Mouse (Mus musculus) forebrain, embryonic 14.5 days (tissue): ENCODE measurements around the gene H2al1e. TPM values are rescaled to one million over a fixed set of nuclear protein-coding genes. Genes with fewer than 3 reads are reported as not detected.

Experiments used
- ATAC-seq: fragments of 200-750 bp; cut with Nextera tagmentation; 2 replicates; pipeline ENCODE4 v1.8.0; 2017; ENCODE audit warnings: mild to moderate bottlenecking, moderate library complexity
- DNase-seq: peaks from one replicate; pipeline ENCODE4 v3.0.0-alpha.2; 2015; ENCODE audit warnings: low spot score
- H3K27ac ChIP-seq: fragments of 300-500 bp; sonication (generic); 2 replicates; pipeline ENCODE4 v1.5.1; 2014; ENCODE audit warnings: low read depth, mild to moderate bottlenecking, control low read depth, low read length, moderate library complexity
- H3K27me3 ChIP-seq: fragments of 300-500 bp; sonication (generic); replicated peaks from 2 replicates; pipeline ENCODE4 v1.6.1; 2014; ENCODE audit warnings: low read length, control low read depth, mixed read lengths; ENCODE audit not compliant: control insufficient read depth, insufficient read depth
- H3K36me3 ChIP-seq: fragments of 300-500 bp; sonication (generic); 2 replicates; pipeline ENCODE4 v1.6.1; 2014; ENCODE audit warnings: low read length, control low read depth; ENCODE audit not compliant: control insufficient read depth, insufficient read depth
- H3K4me1 ChIP-seq: fragments of 300-500 bp; sonication (generic); 2 replicates; pipeline ENCODE4 v1.6.1; 2014; ENCODE audit warnings: antibody characterized with exemption, low read length, control low read depth; ENCODE audit not compliant: control insufficient read depth, insufficient read depth
- H3K4me2 ChIP-seq: fragments of 300-500 bp; sonication (generic); 2 replicates; pipeline ENCODE4 v1.6.1; 2014; ENCODE audit warnings: mild to moderate bottlenecking, control low read depth, low read length
- H3K4me3 ChIP-seq: fragments of 300-500 bp; sonication (generic); 2 replicates; pipeline ENCODE4 v1.5.1; 2014; ENCODE audit warnings: low read depth, low read length, control low read depth
- H3K9ac ChIP-seq: fragments of 300-500 bp; sonication (generic); 2 replicates; pipeline ENCODE4 v1.6.1; 2014; ENCODE audit warnings: mild to moderate bottlenecking, low read length, control low read depth, moderate library complexity
- H3K9me3 ChIP-seq: fragments of 300-500 bp; sonication (generic); replicated peaks from 2 replicates; pipeline ENCODE4 v1.6.1; 2016; ENCODE audit warnings: low read length, control low read depth, mixed read lengths; ENCODE audit not compliant: control insufficient read depth
- WGBS: fragments of 180-500 bp; shearing (Covaris S2); extraction: QIAGEN DNeasy Blood & Tissue Kit; methylation state at CpG from one replicate; pipeline ENCODE4 v1.1.7; 2014; 5-methylcytosine and 5-hydroxymethylcytosine counted together
- polyA plus RNA-seq: library from polyadenylated mRNA; unstranded; fragments of >200 nt; fragmentation: Nextera tagmentation; extraction: Ambion mirVana; gene quantifications from 2 replicates; pipeline ENCODE4 v1.2.1, GENCODE M21; 2014

The H2al1e gene
- polyA plus RNA-seq, 1 experiment from 2014 or later: not detected

GRCm38 (mm10) chrX:11345762-11346161 is 34.0 kb downstream of the H2al1e start:
- no peaks in the 10 kb centered on the region for H3K4me1 ChIP-seq
- no peak overlapping the region for H3K4me2 ChIP-seq
- H3K9ac ChIP-seq: no peak overlapping the region
- H3K27ac ChIP-seq: no peak overlapping the region
- H3K4me3 ChIP-seq: no peak overlapping the region
- H3K27me3 ChIP-seq: no peaks in the 10 kb centered on the region
- DNase-seq: peak; percentile 56
- no peak for ATAC-seq
- WGBS: 56% methylated on average over 9 of the region's 9 CpGs
- no peaks in the 10 kb centered on the region for H3K9me3 ChIP-seq
- no peaks in the 10 kb centered on the region for H3K36me3 ChIP-seq

- H3K9me3 ChIP-seq: no peaks in the 10 kb centered on the region
- H3K27ac ChIP-seq: no peak overlapping the region
- 91% methylated on average over 3 of the region's 3 CpGs for WGBS
- DNase-seq (no peak), ATAC-seq (no peak)
- H3K36me3 ChIP-seq: no peaks in the 10 kb centered on the region
- no peak overlapping the region for H3K9ac ChIP-seq
- H3K4me3 ChIP-seq: no peak overlapping the region
- no peaks in the 10 kb centered on the region for H3K4me1 ChIP-seq
- no peaks in the 10 kb centered on the region for H3K27me3 ChIP-seq
- H3K4me2 ChIP-seq: no peak overlapping the region
Observed at GRCm38 (mm10) chrX:11346756-11347155, 35.0 kb downstream of the H2al1e start.

GRCm38 (mm10) chrX:11360823-11361222 is 49.1 kb downstream of the H2al1e start:
- Histone ChIP-seq H3K4me3 (no peak overlapping the region), H3K27ac (no peak overlapping the region), H3K4me2 (no peak overlapping the region), H3K36me3 (no peaks in the 10 kb centered on the region), H3K4me1 (peaks cover 2% of the 10 kb centered on the region; the same call in 1 of the 2 replicates), H3K27me3 (no peaks in the 10 kb centered on the region), H3K9me3 (no peaks in the 10 kb centered on the region), H3K9ac (no peak overlapping the region)
- ATAC-seq (no peak), DNase-seq (no peak)
- WGBS: 80% methylated on average over 6 of the region's 6 CpGs

- H3K27me3 ChIP-seq: no peaks in the 10 kb centered on the region
- H3K4me1 ChIP-seq: peaks cover 2% of the 10 kb centered on the region; the same call in 1 of the 2 replicates
Observed at GRCm38 (mm10) chrX:11361261-11361660, 49.5 kb downstream of the H2al1e start.

More at GRCm38 (mm10) chrX:11361261-11361660, 49.5 kb downstream of the H2al1e start:
- H3K27ac ChIP-seq: no peak overlapping the region
- ATAC-seq (no peak), DNase-seq (no peak)
- no peaks in the 10 kb centered on the region for H3K36me3 ChIP-seq
- H3K4me2 ChIP-seq: no peak overlapping the region
- no peak overlapping the region for H3K4me3 ChIP-seq
- 96% methylated on average over 2 of the region's 2 CpGs for WGBS
- H3K9ac ChIP-seq: no peak overlapping the region
- H3K9me3 ChIP-seq: no peaks in the 10 kb centered on the region

Other genes starting within 250 kb of the H2al1e start
- gene H2al1a, start 12.7 kb upstream of the H2al1e start, polyA plus RNA-seq: not detected in 2 replicates
- not detected in 2 replicates for gene H2al1b, start 9.5 kb upstream of the H2al1e start, polyA plus RNA-seq
- gene H2al1c, start 6.3 kb upstream of the H2al1e start, polyA plus RNA-seq: not detected in 2 replicates
- not detected in 2 replicates for gene H2al1d, start 3.1 kb upstream of the H2al1e start, polyA plus RNA-seq
- not detected in 2 replicates for gene H2al1f, start 3.2 kb downstream of the H2al1e start, polyA plus RNA-seq
- not detected in 2 replicates for gene H2al1g, start 6.3 kb downstream of the H2al1e start, polyA plus RNA-seq
- not detected in 2 replicates for gene H2al1h, start 9.6 kb downstream of the H2al1e start, polyA plus RNA-seq
- not detected in 2 replicates for gene H2al1i, start 12.7 kb downstream of the H2al1e start, polyA plus RNA-seq
- gene H2al1j, start 15.9 kb downstream of the H2al1e start, polyA plus RNA-seq: not detected in 2 replicates